Mouse (Mus musculus): ENCODE results near the gene Golga4. TPM values are rescaled to one million over a fixed set of nuclear protein-coding genes. Genes with fewer than 3 reads are reported as not detected.

Gene Golga4
- polyA plus RNA-seq (2015; fragmentation: Nextera tagmentation; extraction: Ambion mirVana) = 47.9 and 49.5 TPM in 2 replicates

DNA sequence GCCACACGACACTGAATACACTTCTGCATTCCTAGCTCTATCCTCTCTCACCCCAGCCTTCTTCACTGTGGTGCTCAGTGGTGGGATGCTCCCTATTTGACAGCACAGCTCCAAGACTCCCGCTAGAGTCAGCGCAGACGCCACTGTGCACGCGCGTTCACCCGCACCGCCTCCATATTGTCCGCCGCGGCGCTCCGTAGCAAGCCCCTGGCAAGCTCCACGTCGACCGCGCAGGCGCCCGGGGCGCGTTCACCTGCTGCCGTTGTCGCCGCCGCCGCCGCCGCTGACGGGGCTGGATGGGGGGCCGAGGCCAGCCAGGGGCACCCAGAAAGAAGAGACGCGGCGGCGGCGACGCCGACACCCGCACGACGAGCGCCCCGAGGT lies at the start of gene Golga4:
Golga4 (plus strand) TSS at position 248 of the 384 bp plus-strand sequence.
- ATAC-seq (ENCODE audit: low FRiP score) = peak; percentile 94
- Histone ChIP-seq H3K27ac (peak within 1 kb of the TSS; percentile 83), H3K4me2 (peak within 1 kb of the TSS; percentile 100), H3K27me3 (no peaks in the 10 kb centered on the region), H3K4me1 (replicated peaks) (peaks cover 41% of the 10 kb centered on the region), H3K36me3 (0 out of 2 replicates have a peak, but pooled peaks cover 5% of the 10 kb centered on the region), H3K9ac (peak within 1 kb of the TSS; percentile 93), H3K9me3 (no peaks in the 10 kb centered on the region), H3K4me3 (peak within 1 kb of the TSS; percentile 73)
- WGBS = under 1% methylated on average over 43 of the region's 43 CpGs

DNA sequence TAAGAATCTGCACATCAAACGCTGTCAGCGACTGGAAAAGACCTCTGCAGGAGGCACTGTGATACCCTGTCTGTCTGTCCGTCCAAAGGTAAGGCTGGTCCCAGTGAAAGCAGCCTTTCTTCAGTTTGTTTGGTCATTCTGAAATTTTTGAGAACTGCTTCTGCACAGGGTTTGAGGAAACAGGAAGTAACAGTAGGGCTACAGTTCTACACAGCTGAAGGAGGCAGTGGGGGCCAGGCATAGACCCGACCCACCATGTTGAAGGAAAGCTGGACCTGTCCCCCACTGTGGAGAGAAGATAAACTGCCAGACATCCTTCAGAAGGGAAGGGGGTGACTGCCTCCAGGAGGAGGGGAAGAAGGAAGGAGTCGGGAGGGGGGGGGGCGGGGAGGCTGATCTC lies 49.7 kb upstream of the Golga4 start:
- Histone ChIP-seq H3K27me3 (0 out of 2 replicates have a peak, but pooled peaks cover 2% of the 10 kb centered on the region), H3K27ac (no peak overlapping the region), H3K9me3 (no peaks in the 10 kb centered on the region), H3K9ac (no peak overlapping the region), H3K4me3 (no peak overlapping the region), H3K36me3 (no peaks in the 10 kb centered on the region), H3K4me1 (replicated peaks) (peaks cover 7% of the 10 kb centered on the region), H3K4me2 (no peak overlapping the region)
- WGBS = 37% methylated on average over 6 of the region's 6 CpGs
- no peak for ATAC-seq (ENCODE audit: low FRiP score)

DNA sequence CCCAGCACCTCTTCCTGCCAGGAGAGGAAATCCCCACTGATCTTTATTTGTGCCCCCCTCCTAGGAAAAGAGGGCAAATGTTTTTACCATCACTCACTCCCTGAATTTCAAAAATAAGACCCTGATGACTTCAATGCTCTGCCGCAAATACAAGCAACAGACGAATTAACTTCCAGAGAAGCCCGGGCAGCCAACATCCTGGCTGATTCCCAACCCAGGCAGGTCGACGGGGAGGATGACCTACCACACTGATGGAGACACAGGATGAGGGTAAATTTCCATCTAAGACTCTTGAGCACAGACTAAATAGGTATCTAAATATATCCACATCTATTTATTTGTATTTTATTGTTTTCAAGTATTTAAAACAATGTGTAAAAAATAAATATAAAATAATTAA lies 48.0 kb upstream of the Golga4 start:
- Histone ChIP-seq H3K27me3 (0 out of 2 replicates have a peak, but pooled peaks cover 2% of the 10 kb centered on the region), H3K9me3 (no peaks in the 10 kb centered on the region), H3K9ac (no peak overlapping the region), H3K36me3 (no peaks in the 10 kb centered on the region), H3K4me2 (no peak overlapping the region), H3K27ac (no peak overlapping the region), H3K4me1 (replicated peaks) (peaks cover 7% of the 10 kb centered on the region), H3K4me3 (no peak overlapping the region)
- no peak for ATAC-seq (ENCODE audit: low FRiP score)
- 28% methylated on average over 5 of the region's 5 CpGs for WGBS

DNA sequence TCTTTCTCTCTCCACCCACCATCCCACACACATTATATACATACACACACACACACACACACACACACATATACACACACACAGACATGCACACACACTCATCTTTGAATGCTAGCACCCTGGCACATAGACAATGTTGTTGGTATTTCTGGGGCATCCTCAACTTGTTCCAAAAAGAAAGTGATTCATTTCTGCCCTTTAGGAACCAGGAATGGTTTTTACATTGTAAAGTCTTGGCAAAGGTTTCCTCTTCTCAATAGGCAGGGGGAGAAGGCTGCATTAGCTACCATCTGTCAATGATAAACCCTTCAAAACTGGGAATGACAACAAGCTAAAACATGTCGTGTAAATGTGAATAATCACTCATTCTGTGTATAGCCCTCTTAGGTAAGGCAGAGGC lies 42.0 kb upstream of the Golga4 start:
- no peaks in the 10 kb centered on the region for H3K36me3 ChIP-seq
- no peak overlapping the region for H3K27ac ChIP-seq
- peaks cover 30% of the 10 kb centered on the region for H3K27me3 ChIP-seq
- H3K4me1 ChIP-seq (replicated peaks) = 0 out of 2 replicates have a peak, but pooled peaks cover 4% of the 10 kb centered on the region
- H3K9me3 ChIP-seq = no peaks in the 10 kb centered on the region
- H3K4me3 ChIP-seq = no peak overlapping the region
- H3K4me2 ChIP-seq = no peak overlapping the region
- 69% methylated on average over 1 of the region's 1 CpGs for WGBS
- H3K9ac ChIP-seq = no peak overlapping the region
- ATAC-seq (ENCODE audit: low FRiP score) = no peak

DNA sequence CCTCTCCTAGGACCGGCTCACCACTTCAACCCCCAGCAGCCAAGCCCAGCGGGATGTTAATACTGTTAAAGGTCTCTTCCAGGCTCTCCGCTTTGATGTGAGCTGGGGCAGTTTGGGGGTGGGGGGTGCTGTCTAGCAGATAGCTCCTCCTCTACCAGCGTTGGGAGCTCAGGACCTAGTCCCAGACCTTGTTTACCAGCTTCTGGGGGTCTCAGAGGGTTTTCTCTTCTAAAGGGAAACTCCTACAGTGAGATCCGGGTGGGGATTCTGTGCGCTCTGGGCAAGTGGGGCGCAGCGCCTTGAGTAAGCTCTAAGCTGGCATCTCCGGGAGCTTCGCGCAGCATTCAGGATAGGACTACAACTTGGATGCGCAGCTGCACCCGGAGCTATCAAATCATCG lies 37.8 kb upstream of the Golga4 start:
- Histone ChIP-seq H3K9me3 (no peaks in the 10 kb centered on the region), H3K4me2 (no peak overlapping the region), H3K27me3 (peaks cover 71% of the 10 kb centered on the region), H3K4me3 (no peak overlapping the region), H3K27ac (no peak overlapping the region), H3K9ac (no peak overlapping the region), H3K4me1 (replicated peaks) (0 out of 2 replicates have a peak, but pooled peaks cover 9% of the 10 kb centered on the region), H3K36me3 (no peaks in the 10 kb centered on the region)
- no peak for ATAC-seq (ENCODE audit: low FRiP score)
- 2% methylated on average over 14 of the region's 14 CpGs for WGBS

DNA sequence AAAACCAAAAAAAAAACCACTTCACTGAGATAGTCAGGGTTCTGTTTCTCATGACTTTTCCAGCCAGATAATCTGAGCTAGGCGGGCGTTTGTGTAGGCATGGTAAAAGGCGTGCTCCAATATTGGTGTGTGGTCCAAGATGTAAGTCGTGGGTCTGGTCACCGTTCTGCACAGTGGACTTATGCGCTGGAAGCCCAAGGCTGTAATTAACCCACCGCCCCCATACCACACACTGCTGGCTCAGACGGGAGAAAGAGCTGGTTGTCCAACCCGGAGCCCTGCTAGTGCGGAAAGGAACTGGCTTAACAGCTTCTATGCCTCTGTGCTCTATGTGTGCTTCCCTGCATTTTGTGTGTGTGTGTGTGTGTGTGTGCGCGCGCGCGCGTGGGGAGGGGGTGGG lies 36.8 kb upstream of the Golga4 start:
- no peak for ATAC-seq (ENCODE audit: low FRiP score)
- WGBS = 15% methylated on average over 16 of the region's 16 CpGs

DNA sequence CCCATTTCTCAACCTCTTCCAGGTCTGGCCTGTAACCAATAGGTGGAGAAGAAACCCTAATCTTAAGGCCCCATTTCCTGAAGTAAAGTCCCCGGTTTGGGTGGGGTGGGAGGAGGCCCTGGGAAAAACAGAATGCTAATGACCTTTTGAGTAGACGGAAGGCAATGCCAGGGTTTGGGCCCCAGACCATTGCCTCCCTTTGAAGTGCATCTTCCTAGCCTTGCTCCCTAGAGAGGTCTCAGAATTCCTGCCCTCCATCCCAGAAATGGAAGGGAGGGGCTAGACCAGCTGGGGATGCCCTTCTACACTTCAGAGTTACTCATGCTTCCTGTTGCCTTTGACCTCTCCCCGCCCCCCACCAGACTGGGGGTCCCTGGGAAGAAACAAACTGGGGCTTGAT lies 34.8 kb upstream of the Golga4 start:
- WGBS = 13% methylated on average over 3 of the region's 3 CpGs
- Histone ChIP-seq H3K4me3 (no peak overlapping the region), H3K27me3 (peaks cover 86% of the 10 kb centered on the region), H3K27ac (no peak overlapping the region), H3K4me2 (no peak overlapping the region), H3K9ac (no peak overlapping the region), H3K36me3 (no peaks in the 10 kb centered on the region), H3K4me1 (replicated peaks) (peaks cover 12% of the 10 kb centered on the region; the same call in 1 of the 2 replicates), H3K9me3 (no peaks in the 10 kb centered on the region)
- ATAC-seq (ENCODE audit: low FRiP score) = no peak

More for the DNA sequence above, 36.8 kb upstream of the Golga4 start:
- 0 out of 2 replicates have a peak, but pooled peaks cover 9% of the 10 kb centered on the region for H3K4me1 ChIP-seq (replicated peaks)
- H3K9ac ChIP-seq = no peak overlapping the region
- H3K4me2 ChIP-seq = no peak overlapping the region
- H3K27ac ChIP-seq = no peak overlapping the region
- peaks cover 75% of the 10 kb centered on the region for H3K27me3 ChIP-seq
- H3K4me3 ChIP-seq = no peak overlapping the region
- no peaks in the 10 kb centered on the region for H3K9me3 ChIP-seq
- no peaks in the 10 kb centered on the region for H3K36me3 ChIP-seq

DNA sequence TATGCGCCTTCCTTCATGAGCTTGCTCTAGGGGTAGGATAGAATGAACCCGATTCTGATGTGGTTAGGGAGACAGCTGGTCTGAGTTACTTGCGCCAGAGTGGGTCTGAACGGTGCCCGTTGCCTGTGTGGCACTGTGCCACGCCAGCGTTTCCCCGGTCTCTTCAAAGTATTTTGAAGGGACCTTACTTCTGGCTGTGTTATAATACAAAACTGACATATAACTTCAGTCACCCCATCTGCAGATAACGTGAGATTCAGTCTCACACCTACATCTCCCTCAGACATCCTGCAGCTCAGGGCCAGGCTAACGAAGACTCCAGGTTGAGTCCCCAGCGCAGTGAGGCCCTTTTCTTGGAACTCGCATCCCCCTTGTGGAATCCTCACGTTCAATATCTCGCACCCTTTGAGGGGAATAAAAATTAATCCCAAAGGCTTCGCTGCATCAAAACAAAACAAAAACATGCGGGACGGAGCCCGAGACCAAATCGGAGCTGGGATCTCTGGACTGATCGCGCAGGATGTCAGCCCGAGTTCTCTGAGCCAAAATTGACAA lies 29.8 kb upstream of the Golga4 start:
- Histone ChIP-seq H3K4me3 (peak overlapping the region; percentile 18), H3K36me3 (no peaks in the 10 kb centered on the region), H3K4me1 (replicated peaks) (peaks cover 33% of the 10 kb centered on the region), H3K9ac (no peak overlapping the region), H3K27me3 (peaks cover 91% of the 10 kb centered on the region), H3K27ac (no peak overlapping the region), H3K4me2 (peak overlapping the region; percentile 53), H3K9me3 (no peaks in the 10 kb centered on the region)
- no peak for ATAC-seq (ENCODE audit: low FRiP score)
- WGBS = 1% methylated on average over 22 of the region's 22 CpGs

DNA sequence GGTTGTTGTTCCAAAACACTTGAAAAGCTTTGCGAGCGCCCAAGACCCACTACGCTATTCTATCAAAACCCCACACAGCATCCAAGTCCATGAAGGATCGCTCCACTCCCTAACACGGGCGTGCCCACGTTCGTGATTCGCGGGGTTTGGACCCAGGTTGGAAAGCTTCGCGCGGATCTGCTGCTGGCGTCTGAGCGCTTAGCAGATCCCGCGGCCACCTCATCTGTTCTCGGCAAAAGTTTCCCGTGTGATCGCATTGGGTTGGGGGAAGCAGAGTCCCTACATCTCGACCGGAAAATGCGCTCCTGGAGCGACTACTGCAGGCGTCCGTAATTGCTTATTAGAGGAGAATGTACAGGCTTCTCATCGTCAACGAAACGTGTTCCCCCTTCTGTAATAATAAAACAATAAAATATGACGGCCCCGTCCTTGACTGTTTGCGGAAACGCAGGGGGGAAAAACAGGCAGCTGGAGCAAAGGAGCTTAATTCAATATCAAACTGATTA lies 29.2 kb upstream of the Golga4 start:
- no peaks in the 10 kb centered on the region for H3K36me3 ChIP-seq
- WGBS = under 1% methylated on average over 33 of the region's 33 CpGs
- H3K9me3 ChIP-seq = no peaks in the 10 kb centered on the region
- H3K9ac ChIP-seq = no peak overlapping the region
- ATAC-seq (ENCODE audit: low FRiP score) = no peak
- H3K27ac ChIP-seq = no peak overlapping the region
- peak overlapping the region; percentile 53 for H3K4me2 ChIP-seq
- H3K4me3 ChIP-seq = peak overlapping the region; percentile 18
- H3K4me1 ChIP-seq (replicated peaks) = peaks cover 33% of the 10 kb centered on the region
- H3K27me3 ChIP-seq = peaks cover 91% of the 10 kb centered on the region

DNA sequence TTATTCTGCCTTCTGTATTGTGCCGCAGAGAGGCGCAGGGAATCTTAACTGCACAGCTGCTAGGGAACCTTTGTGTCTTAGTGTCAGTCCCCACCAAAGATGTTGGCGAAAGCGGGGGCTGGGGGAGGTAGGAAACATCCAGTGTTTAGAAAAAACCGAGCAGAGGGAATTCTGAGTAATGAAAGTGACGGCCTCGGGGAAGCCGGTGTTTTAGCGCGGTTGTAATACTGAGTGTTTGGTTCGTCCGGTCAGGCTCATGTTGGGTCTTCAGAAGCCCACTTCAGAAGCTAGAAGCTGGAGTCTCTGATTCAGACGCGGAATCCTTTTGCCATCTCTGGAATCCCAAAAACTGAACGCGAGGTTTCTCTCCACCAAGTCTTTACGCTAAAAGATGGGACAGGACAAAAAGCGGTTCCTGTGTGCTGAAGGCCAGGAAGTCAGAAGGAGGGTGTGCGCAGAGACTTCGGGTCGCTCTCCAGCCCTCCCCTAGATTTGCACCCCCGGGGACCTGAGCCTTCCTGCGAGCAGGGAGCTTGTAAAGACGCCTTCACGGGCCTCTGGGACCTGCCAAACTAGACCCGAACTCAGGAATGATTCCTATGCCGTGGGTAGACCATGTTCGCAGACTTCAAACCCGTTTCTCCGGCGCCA lies 28.7 kb upstream of the Golga4 start:
- Histone ChIP-seq H3K36me3 (no peaks in the 10 kb centered on the region), H3K4me1 (replicated peaks) (peaks cover 33% of the 10 kb centered on the region), H3K4me2 (peak overlapping the region; percentile 53), H3K4me3 (peak overlapping the region; percentile 18), H3K27me3 (peaks cover 92% of the 10 kb centered on the region), H3K9ac (no peak overlapping the region), H3K27ac (no peak overlapping the region), H3K9me3 (no peaks in the 10 kb centered on the region)
- ATAC-seq (ENCODE audit: low FRiP score) = no peak; the same call in 1 of the 2 replicates
- whole genome bisulfite sequencing = under 1% methylated on average over 31 of the region's 31 CpGs

DNA sequence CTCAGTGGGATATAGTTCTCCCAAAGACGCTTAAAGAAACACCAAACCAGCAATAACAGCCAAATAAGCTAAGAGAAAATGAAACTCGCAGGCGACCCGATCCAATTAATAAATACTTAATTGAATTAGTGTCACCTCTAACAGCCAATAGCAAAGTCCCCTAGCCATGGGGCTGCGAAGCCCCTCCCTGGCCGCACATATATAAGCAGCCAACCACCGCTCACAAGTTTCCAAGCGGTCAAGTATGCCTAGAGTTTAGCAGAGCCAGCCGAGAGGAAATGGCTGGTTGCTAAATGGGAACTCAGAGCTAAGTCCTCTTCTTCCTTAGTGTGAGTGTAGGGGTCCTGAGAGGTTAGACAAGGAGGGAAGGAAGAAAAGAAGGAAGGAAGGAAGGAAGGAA lies 28.1 kb upstream of the Golga4 start, which contains the start of gene Eomes:
Eomes (plus strand) TSS at position 252 of the 400 bp plus-strand sequence.
- Histone ChIP-seq H3K27ac (no peak within 1 kb of the TSS), H3K36me3 (no peaks in the 10 kb centered on the region), H3K4me2 (peak within 1 kb of the TSS; percentile 53), H3K27me3 (peaks cover 91% of the 10 kb centered on the region), H3K4me3 (peak within 1 kb of the TSS; percentile 34), H3K4me1 (replicated peaks) (peaks cover 33% of the 10 kb centered on the region), H3K9me3 (no peaks in the 10 kb centered on the region), H3K9ac (peak within 1 kb of the TSS; percentile 40; the same call in 1 of the 2 replicates)
- no peak for ATAC-seq (ENCODE audit: low FRiP score)
- WGBS = under 1% methylated on average over 9 of the region's 9 CpGs

DNA sequence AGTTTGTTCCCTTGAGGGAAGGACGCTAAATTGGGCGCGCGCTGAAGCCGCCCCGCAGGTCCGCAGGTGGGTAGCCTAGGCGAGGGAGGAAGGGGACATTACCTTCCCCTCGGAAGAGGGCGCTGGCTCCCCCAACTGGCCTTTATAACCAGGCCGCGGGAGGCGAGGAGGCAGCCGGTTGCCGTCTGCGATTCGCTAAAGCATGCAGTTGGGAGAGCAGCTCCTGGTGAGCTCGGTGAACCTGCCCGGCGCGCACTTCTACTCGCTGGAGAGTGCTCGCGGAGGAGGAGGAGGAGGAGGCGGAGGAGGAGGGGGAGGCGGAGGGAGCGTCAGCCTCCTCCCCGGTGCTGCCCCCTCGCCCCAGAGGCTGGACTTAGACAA lies 27.6 kb upstream of the Golga4 start:
- Histone ChIP-seq H3K9me3 (no peaks in the 10 kb centered on the region), H3K36me3 (no peaks in the 10 kb centered on the region), H3K9ac (peak overlapping the region; percentile 40; the same call in 1 of the 2 replicates), H3K27me3 (peaks cover 93% of the 10 kb centered on the region), H3K27ac (no peak overlapping the region), H3K4me3 (peak overlapping the region; percentile 34), H3K4me1 (replicated peaks) (peaks cover 33% of the 10 kb centered on the region), H3K4me2 (peak overlapping the region; percentile 53)
- under 1% methylated on average over 24 of the region's 29 CpGs for WGBS
- no peak for ATAC-seq (ENCODE audit: low FRiP score)
